Mouse (Mus musculus) lung, postnatal 0 days (tissue): ENCODE data around the gene Grin1.

Experiments used
- CTCF ChIP-seq: IDR thresholded peaks from 2 replicates; pipeline ENCODE4 v1.5.1; 2016; ENCODE audit warnings: antibody characterized with exemption, mild to moderate bottlenecking
- EP300 ChIP-seq: IDR thresholded peaks from 2 replicates; pipeline ENCODE4 v1.6.1; 2016; ENCODE audit warnings: antibody characterized with exemption, mild to moderate bottlenecking, control low read depth

- TF ChIP-seq CTCF (no peak), EP300 (no peak)
These were observed 52.3 kb downstream of the Grin1 start for GRCm38 (mm10) chr2:25266720-25267119.
